Mouse (Mus musculus) kidney, embryonic 15.5 days (tissue): ENCODE results near the gene Ccdc160. TPM values are rescaled to one million over a fixed set of nuclear protein-coding genes. Genes with fewer than 3 reads are reported as not detected.

ENCODE experiments used
- microRNA counts: library from miRNA; unstranded; fragments of <30 nt; microRNA quantifications from one replicate; lab custom pipeline; 2016
- microRNA-seq: library from miRNA; unstranded; fragments of <30 nt; microRNA quantifications from one replicate; pipeline ENCODE4, GENCODE M21; 2016
- polyA plus RNA-seq: library from polyadenylated mRNA; unstranded; fragments of >200 nt; fragmentation: Nextera tagmentation; extraction: Ambion mirVana; gene quantifications from 2 replicates; pipeline ENCODE4 v1.2.1, GENCODE M21; 2015

Gene Ccdc160
- polyA plus RNA-seq, 1 experiment from 2014 or later: 6.3 TPM

MicroRNAs within 50 kb of the gene (microRNA counts, 519-probe panel; counts per million panel counts)
- microRNA mmu-miR-106a+mmu-miR-17 (lab: Ali Mortazavi, UCI) (4,319 counts per million, percentile 98 among the panel's probes with 10 or more counts), microRNA mmu-miR-18b (lab: Ali Mortazavi, UCI) (850 counts per million, percentile 1 among the panel's probes with 10 or more counts), microRNA mmu-miR-363 (lab: Ali Mortazavi, UCI) (31.7 counts per million)

Small RNA genes lying within 50 kb of the gene (microRNA-seq; reads per million reads assigned to microRNA genes)
- gene Mir106a: 366 reads per million, percentile 71 among the genes with 10 or more reads in this experiment
- 23.1 reads per million, percentile 41 among the genes with 10 or more reads in this experiment for gene Mir18b
- gene Mir19b-2: 5.2 reads per million, percentile 24 among the genes with 10 or more reads in this experiment
- gene Mir20b: 208 reads per million, percentile 66 among the genes with 10 or more reads in this experiment
- 244 reads per million, percentile 67 among the genes with 10 or more reads in this experiment for gene Mir363
- 136 reads per million, percentile 60 among the genes with 10 or more reads in this experiment for gene Mir92-2

Other genes starting within 250 kb of the Ccdc160 start
- gene Gpc3, start 177.2 kb upstream of the Ccdc160 start, polyA plus RNA-seq: 931 and 969 TPM in 2 replicates
- gene Phf6, start 121.1 kb downstream of the Ccdc160 start, polyA plus RNA-seq: 44.6 and 50.1 TPM in 2 replicates
- gene Hprt, start 196.9 kb downstream of the Ccdc160 start, polyA plus RNA-seq: 152 and 173 TPM in 2 replicates